Mouse (Mus musculus) bone marrow macrophage, adult 2 months (primary cell): ENCODE results near the gene Ypel1.

Experiments used
- CTCF ChIP-seq: IDR thresholded peaks from 2 replicates; pipeline ENCODE4 v1.5.1; 2012; ENCODE audit warnings: low read depth, mild to moderate bottlenecking, low read length, moderate library complexity
- POLR2A ChIP-seq: IDR thresholded peaks from 2 replicates; pipeline ENCODE4 v1.6.1; 2012; ENCODE audit warnings: mild to moderate bottlenecking, low read depth, low read length, borderline replicate concordance

DNA sequence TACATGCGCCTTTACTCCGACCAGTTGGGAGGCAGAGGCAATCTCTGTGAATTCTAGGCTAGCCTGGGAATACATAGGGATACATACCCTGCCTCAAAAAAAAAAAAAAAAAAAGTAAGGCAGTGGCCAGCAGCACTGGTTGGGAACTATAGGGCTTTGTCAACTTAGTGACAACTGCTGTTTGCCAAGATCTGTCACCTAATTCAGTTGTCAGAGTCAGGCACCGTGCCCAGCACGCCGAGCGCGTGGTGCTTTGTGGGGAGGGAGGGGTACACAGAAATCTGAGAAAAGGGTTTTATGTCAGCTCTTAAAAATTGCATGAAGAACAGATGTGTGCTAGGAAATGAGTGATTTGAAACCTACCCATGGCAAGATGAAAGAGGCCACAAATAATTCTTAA, 8.6 kb downstream of the Ypel1 start:
- TF ChIP-seq CTCF = no peak
- no peak for TF ChIP-seq POLR2A
